Mouse (Mus musculus) adrenal gland, postnatal 4 days (tissue): ENCODE measurements around the gene Dgki. TPM values are rescaled to one million over a fixed set of nuclear protein-coding genes. Genes with fewer than 3 reads are reported as not detected.

Experiments used
- DNase-seq, 2 experiments: peaks; one replicate each; pipeline ENCODE4 v3.0.0; 2021 to 2022; ENCODE audit warnings: low spot score in 2 of 2, mixed read lengths in 2 of 2
- total RNA-seq, 2 experiments: library from RNA; stranded (reverse); gene quantifications; 2 replicates each; pipeline ENCODE4 v1.2.3; 2021

The Dgki gene
- total RNA-seq, 2 experiments from 2014 or later = 4.0 to 4.2 TPM

- no peak for DNase-seq
Observed at GRCm38 (mm10) chr6:36931473-36931872, 368.5 kb downstream of the Dgki start.

- DNase-seq = no peak
Observed at GRCm38 (mm10) chr6:36929781-36930180, 370.2 kb downstream of the Dgki start.

- DNase-seq = no peak
Observed at GRCm38 (mm10) chr6:36926455-36926854, 373.5 kb downstream of the Dgki start.

GRCm38 (mm10) chr6:36922006-36922405 is 378.0 kb downstream of the Dgki start:
- no peak for DNase-seq

GRCm38 (mm10) chr6:36911586-36911985 is 388.4 kb downstream of the Dgki start:
- DNase-seq = no peak

- no peak for DNase-seq
Observed at GRCm38 (mm10) chr6:36907191-36907590, 392.8 kb downstream of the Dgki start.

- DNase-seq = no peak
Observed at GRCm38 (mm10) chr6:36905965-36906364, 394.0 kb downstream of the Dgki start.

GRCm38 (mm10) chr6:36904911-36905310 is 395.1 kb downstream of the Dgki start:
- DNase-seq = no peak

- DNase-seq = no peak
Observed at GRCm38 (mm10) chr6:36903821-36904220, 396.2 kb downstream of the Dgki start.

GRCm38 (mm10) chr6:36903159-36903794 is 396.7 kb downstream of the Dgki start:
- DNase-seq = no peak

GRCm38 (mm10) chr6:36899872-36900271 is 400.1 kb downstream of the Dgki start:
- DNase-seq = no peak

GRCm38 (mm10) chr6:36898412-36898811 is 401.6 kb downstream of the Dgki start:
- DNase-seq = no peak

GRCm38 (mm10) chr6:36897616-36898149 is 402.3 kb downstream of the Dgki start:
- no peak for DNase-seq

GRCm38 (mm10) chr6:36896656-36897055 is 403.3 kb downstream of the Dgki start:
- DNase-seq = no peak

- no peak for DNase-seq
Observed at GRCm38 (mm10) chr6:36891820-36892219, 408.2 kb downstream of the Dgki start.

- no peak for DNase-seq
Observed at GRCm38 (mm10) chr6:36890776-36891175, 409.2 kb downstream of the Dgki start.

GRCm38 (mm10) chr6:36890296-36890695 is 409.7 kb downstream of the Dgki start:
- no peak for DNase-seq

GRCm38 (mm10) chr6:36881309-36881708 is 418.7 kb downstream of the Dgki start:
- no peak for DNase-seq

GRCm38 (mm10) chr6:36880643-36881263 is 419.2 kb downstream of the Dgki start:
- DNase-seq = no peak

GRCm38 (mm10) chr6:36877399-36877798 is 422.6 kb downstream of the Dgki start:
- no peak for DNase-seq

GRCm38 (mm10) chr6:36876426-36876825 is 423.6 kb downstream of the Dgki start:
- no peak for DNase-seq

- no peak for DNase-seq
Observed at GRCm38 (mm10) chr6:36875926-36876325, 424.1 kb downstream of the Dgki start.

GRCm38 (mm10) chr6:36872876-36873275 is 427.1 kb downstream of the Dgki start:
- no peak for DNase-seq
